Mouse (Mus musculus): ENCODE data around the gene Insl6.

GRCm38 (mm10) chr19:29325852-29326180 is 660 bp upstream of the Insl6 start:
- TF ChIP-seq CTCF (IDR thresholded peaks at IDR 0.05; ENCODE audit: extremely low read depth, insufficient read length, insufficient replicate concordance, low read depth, low read length) (no peak), POLR2A (IDR thresholded peaks at IDR 0.05; ENCODE audit: low read depth, low read length) (no peak)
